Mouse (Mus musculus) limb, embryonic 15.5 days (tissue): Measurements from ENCODE around the gene Agpat4. TPM values are rescaled to one million over a fixed set of nuclear protein-coding genes. Genes with fewer than 3 reads are reported as not detected.

ENCODE experiments used
- ATAC-seq: fragments of 200-750 bp; cut with Nextera tagmentation; 2 replicates; pipeline ENCODE4 v1.8.0; 2017; ENCODE audit warnings: low read depth, moderate TSS enrichment; ENCODE audit not compliant: insufficient number of reproducible peaks, low FRiP score, low TSS enrichment
- H3K27ac ChIP-seq: fragments of 300-500 bp; sonication (generic); 2 replicates; pipeline ENCODE4 v1.5.1; 2015; ENCODE audit warnings: moderate library complexity, mild to moderate bottlenecking, inconsistent platforms
- H3K27me3 ChIP-seq: fragments of 300-500 bp; sonication (generic); 2 replicates; pipeline ENCODE4 v1.6.1; 2015; ENCODE audit warnings: inconsistent platforms
- H3K36me3 ChIP-seq: fragments of 300-500 bp; sonication (generic); 2 replicates; pipeline ENCODE4 v1.6.1; 2015; ENCODE audit warnings: inconsistent platforms
- H3K4me1 ChIP-seq: fragments of 300-500 bp; sonication (generic); 2 replicates; pipeline ENCODE4 v1.6.1; 2015; ENCODE audit warnings: inconsistent platforms
- H3K4me2 ChIP-seq: fragments of 300-500 bp; sonication (generic); 2 replicates; pipeline ENCODE4 v1.6.1; 2015; ENCODE audit warnings: mild to moderate bottlenecking, inconsistent platforms
- H3K4me3 ChIP-seq: fragments of 300-500 bp; sonication (generic); 2 replicates; pipeline ENCODE4 v1.5.1; 2015; ENCODE audit warnings: mild to moderate bottlenecking, inconsistent platforms
- H3K9ac ChIP-seq: fragments of 300-500 bp; sonication (generic); 2 replicates; pipeline ENCODE4 v1.6.1; 2015; ENCODE audit warnings: inconsistent platforms
- H3K9me3 ChIP-seq: fragments of 300-500 bp; sonication (generic); 2 replicates; pipeline ENCODE4 v1.6.1; 2016; ENCODE audit warnings: inconsistent platforms
- WGBS: fragments of 180-500 bp; shearing (Covaris S2); methylation state at CpG from one replicate; pipeline ENCODE4 v1.1.7; 2015; 5-methylcytosine and 5-hydroxymethylcytosine counted together
- polyA plus RNA-seq: library from polyadenylated mRNA; unstranded; fragments of >200 nt; fragmentation: Nextera tagmentation; extraction: Ambion mirVana; gene quantifications from 2 replicates; pipeline ENCODE4 v1.2.1, GENCODE M21; 2015

Agpat4 gene
- polyA plus RNA-seq, 1 experiment from 2014 or later: 57.7 TPM

GRCm38 (mm10) chr17:12163403-12163802, 44.9 kb downstream of the Agpat4 start:
- H3K4me3 ChIP-seq: no peak overlapping the region
- WGBS: 48% methylated on average over 13 of the region's 13 CpGs
- ATAC-seq: no peak
- H3K4me2 ChIP-seq: no peak overlapping the region
- no peaks in the 10 kb centered on the region for H3K9me3 ChIP-seq
- H3K27ac ChIP-seq: 0 out of 2 replicates have a peak overlapping the region, but pooled peaks have one; percentile 38
- H3K9ac ChIP-seq: no peak overlapping the region
- no peaks in the 10 kb centered on the region for H3K36me3 ChIP-seq
- peaks cover 23% of the 10 kb centered on the region for H3K4me1 ChIP-seq
- H3K27me3 ChIP-seq: no peaks in the 10 kb centered on the region

DNA sequence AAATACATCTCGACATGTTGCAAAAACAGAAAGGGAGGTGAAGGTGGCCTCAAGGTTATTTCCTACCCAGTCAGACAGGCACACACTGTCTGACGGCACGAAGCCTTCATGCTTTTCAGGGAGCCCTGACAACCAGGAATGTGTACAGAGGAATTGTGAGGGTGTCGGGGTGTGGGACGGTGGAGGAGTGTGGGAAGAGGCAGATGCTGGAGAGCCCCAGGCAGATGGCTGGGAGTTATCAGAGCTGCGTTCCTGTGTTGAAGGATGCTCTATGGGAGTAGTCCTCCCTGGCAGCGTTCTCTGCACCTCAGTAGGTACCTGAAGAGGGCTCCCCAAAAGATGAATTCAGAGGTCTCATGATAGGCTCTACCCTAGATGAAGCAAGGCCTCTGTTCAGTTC, 45.4 kb downstream of the Agpat4 start:
- H3K4me2 ChIP-seq: no peak overlapping the region
- 63% methylated on average over 7 of the region's 7 CpGs for WGBS
- no peak overlapping the region for H3K27ac ChIP-seq

DNA sequence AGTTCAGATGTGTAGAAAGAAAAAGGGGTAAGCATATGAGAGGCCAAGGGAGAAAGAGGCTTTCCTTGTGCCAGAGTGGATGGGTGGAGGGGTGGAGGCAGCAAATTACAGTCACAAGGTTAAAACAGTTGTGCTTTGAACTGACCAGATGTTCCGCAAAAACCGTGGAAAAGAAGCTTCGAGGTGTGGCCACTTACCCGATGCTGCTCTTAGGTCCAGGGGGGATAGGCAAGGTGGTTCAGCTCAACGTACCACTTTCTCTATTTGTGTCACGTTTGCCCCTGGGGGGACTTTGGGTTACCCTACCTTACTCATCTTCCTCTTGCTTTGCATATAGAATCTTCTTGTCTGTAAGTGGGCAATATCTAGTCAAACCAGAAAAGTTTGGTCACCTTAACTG, 46.0 kb downstream of the Agpat4 start:
- Histone ChIP-seq H3K36me3 (no peaks in the 10 kb centered on the region), H3K27ac (no peak overlapping the region), H3K27me3 (no peaks in the 10 kb centered on the region), H3K4me3 (no peak overlapping the region), H3K9me3 (no peaks in the 10 kb centered on the region), H3K4me2 (no peak overlapping the region), H3K4me1 (peaks cover 34% of the 10 kb centered on the region), H3K9ac (no peak overlapping the region)
- no peak for ATAC-seq
- 78% methylated on average over 6 of the region's 6 CpGs for WGBS

More for the DNA sequence above, 45.4 kb downstream of the Agpat4 start:
- Histone ChIP-seq H3K9me3 (no peaks in the 10 kb centered on the region), H3K4me1 (peaks cover 28% of the 10 kb centered on the region), H3K4me3 (no peak overlapping the region), H3K9ac (no peak overlapping the region), H3K36me3 (no peaks in the 10 kb centered on the region), H3K27me3 (no peaks in the 10 kb centered on the region)
- ATAC-seq: no peak

- WGBS: 84% methylated on average over 11 of the region's 11 CpGs
- Histone ChIP-seq H3K9ac (no peak overlapping the region), H3K27ac (no peak overlapping the region), H3K36me3 (no peaks in the 10 kb centered on the region), H3K4me3 (no peak overlapping the region), H3K4me2 (no peak overlapping the region), H3K27me3 (no peaks in the 10 kb centered on the region), H3K4me1 (peaks cover 35% of the 10 kb centered on the region), H3K9me3 (no peaks in the 10 kb centered on the region)
- no peak for ATAC-seq
These were observed 46.6 kb downstream of the Agpat4 start for GRCm38 (mm10) chr17:12165009-12165695.

DNA sequence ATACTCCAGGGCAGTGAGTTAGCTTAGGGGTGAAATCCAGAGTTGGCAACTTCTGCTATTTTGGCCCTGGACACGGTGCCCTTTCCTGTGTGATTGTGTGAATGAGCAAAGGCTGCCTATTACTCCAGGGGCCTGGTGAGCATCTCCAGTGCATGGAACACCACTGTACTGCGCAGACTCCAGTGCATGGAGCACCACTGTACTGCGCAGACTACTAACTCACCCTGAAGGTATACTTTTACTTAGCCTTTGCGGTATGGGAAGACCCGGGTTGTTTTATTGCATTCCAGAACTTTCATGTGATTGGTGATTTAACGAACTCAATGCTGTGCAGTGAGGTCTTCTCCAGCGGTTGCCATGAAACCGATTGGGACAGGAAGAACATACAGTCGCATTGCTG, 47.2 kb downstream of the Agpat4 start:
- no peak overlapping the region for H3K4me3 ChIP-seq
- H3K27ac ChIP-seq: no peak overlapping the region
- ATAC-seq: no peak
- H3K4me1 ChIP-seq: peaks cover 38% of the 10 kb centered on the region
- no peaks in the 10 kb centered on the region for H3K36me3 ChIP-seq
- 81% methylated on average over 9 of the region's 9 CpGs for WGBS
- H3K9me3 ChIP-seq: no peaks in the 10 kb centered on the region
- H3K9ac ChIP-seq: no peak overlapping the region
- H3K4me2 ChIP-seq: no peak overlapping the region
- H3K27me3 ChIP-seq: no peaks in the 10 kb centered on the region

GRCm38 (mm10) chr17:12168536-12168935, 50.0 kb downstream of the Agpat4 start:
- H3K9ac ChIP-seq: no peak overlapping the region
- no peaks in the 10 kb centered on the region for H3K9me3 ChIP-seq
- H3K4me2 ChIP-seq: peak overlapping the region; percentile 25; the same call in 1 of the 2 replicates
- H3K27me3 ChIP-seq: no peaks in the 10 kb centered on the region
- H3K36me3 ChIP-seq: no peaks in the 10 kb centered on the region
- peaks cover 34% of the 10 kb centered on the region for H3K4me1 ChIP-seq
- no peak; the same call in 1 of the 2 replicates for ATAC-seq
- 19% methylated on average over 10 of the region's 10 CpGs for WGBS
- peak overlapping the region; percentile 50 for H3K27ac ChIP-seq
- H3K4me3 ChIP-seq: no peak overlapping the region

- no peak overlapping the region for H3K9ac ChIP-seq
- no peaks in the 10 kb centered on the region for H3K27me3 ChIP-seq
- no peak overlapping the region for H3K4me3 ChIP-seq
- WGBS: 59% methylated on average over 12 of the region's 12 CpGs
- H3K4me2 ChIP-seq: no peak overlapping the region
- peaks cover 30% of the 10 kb centered on the region for H3K4me1 ChIP-seq
- peak overlapping the region; percentile 50; the same call in 1 of the 2 replicates for H3K27ac ChIP-seq
- peaks cover 4% of the 10 kb centered on the region; the same call in 1 of the 2 replicates for H3K36me3 ChIP-seq
- ATAC-seq: no peak
- H3K9me3 ChIP-seq: no peaks in the 10 kb centered on the region
These were observed 50.9 kb downstream of the Agpat4 start for GRCm38 (mm10) chr17:12169326-12169836.

DNA sequence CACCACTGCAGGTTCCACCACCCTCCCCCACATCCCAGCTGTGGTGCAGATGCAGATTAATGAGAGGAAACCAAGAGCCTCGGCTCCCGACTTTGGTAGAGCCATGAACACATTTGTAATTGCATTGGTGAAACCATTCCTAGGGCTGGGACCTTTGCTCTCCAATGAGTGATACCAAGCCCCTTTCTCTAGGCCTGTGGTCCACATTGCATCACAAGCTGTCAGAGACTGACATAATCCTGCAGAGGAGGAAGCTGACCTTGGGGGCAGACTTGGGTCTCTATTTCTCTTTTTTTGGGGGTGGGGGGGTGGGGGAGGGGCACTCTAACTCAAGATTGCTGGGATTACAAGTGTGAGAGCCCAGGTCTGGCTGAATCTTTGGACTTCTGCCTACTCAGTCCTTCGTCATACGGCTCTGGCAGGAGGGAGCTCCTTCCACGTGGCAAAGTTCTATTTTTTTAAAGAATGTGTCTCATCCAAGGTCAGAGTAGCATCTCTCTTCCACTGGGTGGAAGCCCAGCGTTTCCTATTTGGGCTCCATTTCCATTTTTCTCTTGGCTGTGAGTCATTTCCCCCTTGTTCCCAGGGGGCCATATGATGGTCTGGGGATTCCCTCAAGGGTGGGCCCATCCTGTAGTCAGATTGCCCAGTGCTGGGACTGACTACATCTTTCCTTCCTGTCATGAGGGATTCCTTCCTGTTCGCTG, 52.4 kb downstream of the Agpat4 start:
- no peak for ATAC-seq
- H3K4me1 ChIP-seq: peaks cover 30% of the 10 kb centered on the region
- WGBS: 46% methylated on average over 7 of the region's 7 CpGs
- H3K36me3 ChIP-seq: peaks cover 7% of the 10 kb centered on the region; the same call in 1 of the 2 replicates
- no peaks in the 10 kb centered on the region for H3K9me3 ChIP-seq
- no peak overlapping the region for H3K9ac ChIP-seq
- no peak overlapping the region for H3K4me2 ChIP-seq
- no peaks in the 10 kb centered on the region for H3K27me3 ChIP-seq
- peak overlapping the region; percentile 13; the same call in 1 of the 2 replicates for H3K27ac ChIP-seq
- no peak overlapping the region for H3K4me3 ChIP-seq

- H3K27ac ChIP-seq: no peak overlapping the region
- H3K4me3 ChIP-seq: no peak overlapping the region
- H3K4me1 ChIP-seq: peaks cover 30% of the 10 kb centered on the region
- no peak for ATAC-seq
- no peaks in the 10 kb centered on the region for H3K27me3 ChIP-seq
- H3K4me2 ChIP-seq: no peak overlapping the region
- 62% methylated on average over 2 of the region's 2 CpGs for WGBS
- H3K9ac ChIP-seq: no peak overlapping the region
- H3K9me3 ChIP-seq: no peaks in the 10 kb centered on the region
- H3K36me3 ChIP-seq: peaks cover 7% of the 10 kb centered on the region; the same call in 1 of the 2 replicates
These were observed 53.2 kb downstream of the Agpat4 start for GRCm38 (mm10) chr17:12171666-12172065.

- Histone ChIP-seq H3K9me3 (no peaks in the 10 kb centered on the region), H3K9ac (no peak overlapping the region), H3K27me3 (no peaks in the 10 kb centered on the region), H3K4me1 (peaks cover 12% of the 10 kb centered on the region), H3K4me3 (no peak overlapping the region), H3K27ac (no peak overlapping the region), H3K36me3 (peaks cover 14% of the 10 kb centered on the region), H3K4me2 (no peak overlapping the region)
- 92% methylated on average over 5 of the region's 5 CpGs for WGBS
- no peak for ATAC-seq
These were observed 55.7 kb downstream of the Agpat4 start for GRCm38 (mm10) chr17:12174221-12174620.

- 84% methylated on average over 7 of the region's 7 CpGs for WGBS
- Histone ChIP-seq H3K9ac (no peak overlapping the region), H3K9me3 (no peaks in the 10 kb centered on the region), H3K4me1 (peaks cover 9% of the 10 kb centered on the region), H3K27ac (no peak overlapping the region), H3K36me3 (peaks cover 14% of the 10 kb centered on the region), H3K4me3 (no peak overlapping the region), H3K4me2 (no peak overlapping the region), H3K27me3 (no peaks in the 10 kb centered on the region)
- ATAC-seq: no peak
These were observed 56.4 kb downstream of the Agpat4 start for GRCm38 (mm10) chr17:12174896-12175295.

GRCm38 (mm10) chr17:12175626-12176025, 57.1 kb downstream of the Agpat4 start:
- no peak overlapping the region for H3K4me2 ChIP-seq
- no peaks in the 10 kb centered on the region for H3K27me3 ChIP-seq
- no peak overlapping the region for H3K27ac ChIP-seq
- peaks cover 11% of the 10 kb centered on the region for H3K4me1 ChIP-seq
- H3K36me3 ChIP-seq: peaks cover 14% of the 10 kb centered on the region
- H3K9me3 ChIP-seq: no peaks in the 10 kb centered on the region
- WGBS: 88% methylated on average over 4 of the region's 4 CpGs
- no peak overlapping the region for H3K9ac ChIP-seq
- no peak for ATAC-seq
- H3K4me3 ChIP-seq: no peak overlapping the region
